Mouse (Mus musculus): ENCODE results near the gene Pclo. TPM values are rescaled to one million over a fixed set of nuclear protein-coding genes. Genes with fewer than 3 reads are reported as not detected.
"Not testable (repeated sequence)": the region's sequence is repeated elsewhere in the genome, so short reads cannot be mapped to it uniquely, and the experiment has no call there.

Pclo gene
- polyA plus RNA-seq (2012; rRNA removed), result 54.8 and 65.2 TPM in 2 replicates

- peak; percentile 93 to 95 for DNase-seq (ENCODE audit: extremely low spot score in 1 of 2, low spot score in 1 of 2)
Observed at GRCm38 (mm10) chr5:14514631-14515523, at the start of gene Pclo. Gene Pclo (plus strand): TSS chr5:14514918.

GRCm38 (mm10) chr5:14494431-14494830 lies 20.3 kb upstream of the Pclo start:
- not testable (repeated sequence) for DNase-seq (ENCODE audit: extremely low spot score in 1 of 2, low spot score in 1 of 2)

GRCm38 (mm10) chr5:14508522-14508921 lies 6.2 kb upstream of the Pclo start:
- peak; percentile 24 to 37 for DNase-seq (ENCODE audit: extremely low spot score in 1 of 2, low spot score in 1 of 2)

GRCm38 (mm10) chr5:14509621-14510020 lies 5.1 kb upstream of the Pclo start:
- DNase-seq (ENCODE audit: extremely low spot score in 1 of 2, low spot score in 1 of 2), result no peak

DNA sequence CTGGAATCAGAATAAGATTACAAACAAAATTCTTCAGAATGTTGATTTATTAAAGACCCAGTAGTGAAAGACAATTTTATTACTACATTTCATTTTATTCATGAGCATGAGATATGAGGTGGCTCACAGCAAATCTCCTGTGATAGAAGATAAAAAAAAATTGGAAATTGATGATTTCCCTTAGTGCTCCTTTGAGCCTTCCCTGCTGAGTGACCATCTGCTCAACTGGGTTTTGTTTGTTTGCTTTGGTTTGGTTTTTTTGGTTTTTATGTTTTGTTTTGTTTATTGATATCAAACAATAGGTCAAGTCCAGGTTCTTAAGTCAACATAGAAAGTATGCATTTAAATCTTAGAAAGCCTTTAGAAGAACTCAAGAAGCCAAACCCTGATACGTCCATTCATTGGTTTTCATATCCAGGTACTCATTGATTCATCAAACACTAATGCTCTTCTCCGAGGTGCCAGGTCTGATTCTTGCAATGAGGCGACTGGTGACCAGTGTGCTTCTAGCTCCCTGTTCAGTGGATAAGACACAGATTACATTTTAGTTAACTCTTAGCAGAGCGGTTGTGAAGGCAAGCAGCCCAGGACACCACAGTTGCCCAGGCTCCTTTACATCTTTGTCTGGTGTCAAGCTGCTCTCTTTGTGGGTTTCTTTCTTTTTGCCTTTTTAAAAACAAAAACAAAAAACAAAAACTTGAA lies 3.6 kb downstream of the Pclo start:
- DNase-seq (ENCODE audit: extremely low spot score in 1 of 2, low spot score in 1 of 2), result no peak

- DNase-seq (ENCODE audit: extremely low spot score in 1 of 2, low spot score in 1 of 2), result no peak
Observed at GRCm38 (mm10) chr5:14522006-14522405, 7.3 kb downstream of the Pclo start.

GRCm38 (mm10) chr5:14526038-14526437 lies 11.3 kb downstream of the Pclo start:
- DNase-seq (ENCODE audit: extremely low spot score in 1 of 2, low spot score in 1 of 2), result no peak

DNA sequence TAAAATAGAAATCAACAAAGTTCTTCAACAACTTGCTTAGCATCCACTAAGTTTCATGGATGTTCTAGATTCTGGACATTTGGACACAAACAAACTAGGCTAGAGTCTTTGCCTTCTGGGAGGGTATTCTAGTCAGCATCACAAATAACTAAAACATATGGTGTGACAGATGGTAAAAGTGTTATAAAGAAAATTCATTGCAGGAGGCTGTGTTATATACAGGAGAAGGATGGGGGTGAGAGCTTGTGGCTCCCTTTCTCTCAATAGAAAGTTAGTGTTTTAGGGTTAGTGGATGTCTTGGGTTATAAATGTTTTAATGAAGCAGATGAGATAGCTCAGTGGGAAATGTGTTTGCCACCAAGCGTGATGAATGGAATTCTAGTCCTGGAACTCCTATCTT lies 13.1 kb downstream of the Pclo start:
- DNase-seq (ENCODE audit: extremely low spot score in 1 of 2, low spot score in 1 of 2), result peak in 1 of 2 experiments; percentile 60

DNA sequence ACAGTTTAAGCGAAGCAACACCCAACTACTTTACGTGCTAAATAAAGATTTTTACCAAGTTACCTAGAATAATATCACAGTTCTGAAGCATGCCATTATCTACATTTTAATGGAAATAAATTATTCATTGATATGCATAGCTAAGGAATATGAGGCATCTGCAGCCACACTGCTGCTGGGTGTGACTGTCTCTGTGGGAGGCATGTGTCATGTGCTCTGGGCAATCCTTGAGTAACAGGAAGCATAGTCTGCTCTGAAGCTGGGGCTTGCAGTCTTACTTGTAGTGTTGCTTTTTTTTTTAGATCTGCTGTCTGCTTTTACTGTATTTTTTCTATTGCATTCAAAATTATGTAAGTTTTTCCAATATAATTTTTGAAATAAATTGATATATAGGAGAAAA lies 17.2 kb downstream of the Pclo start:
- peak in 1 of 2 experiments; percentile 38 for DNase-seq (ENCODE audit: extremely low spot score in 1 of 2, low spot score in 1 of 2)

DNA sequence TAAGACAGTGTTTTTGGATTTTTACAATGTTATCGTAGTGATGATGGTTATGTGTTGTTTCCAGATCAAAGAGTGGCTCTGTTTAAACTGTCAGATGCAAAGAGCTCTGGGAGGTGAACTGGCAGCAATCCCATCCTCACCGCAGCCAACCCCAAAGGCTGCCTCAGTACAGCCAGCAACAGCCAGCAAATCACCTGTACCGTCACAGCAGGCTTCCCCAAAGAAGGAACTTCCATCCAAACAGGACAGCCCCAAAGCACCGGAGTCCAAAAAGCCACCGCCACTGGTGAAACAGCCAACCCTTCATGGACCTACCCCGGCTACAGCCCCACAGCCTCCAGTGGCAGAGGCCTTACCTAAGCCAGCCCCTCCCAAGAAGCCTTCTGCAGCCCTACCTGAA lies 24.6 kb downstream of the Pclo start:
- DNase-seq (ENCODE audit: extremely low spot score in 1 of 2, low spot score in 1 of 2), result no peak

DNA sequence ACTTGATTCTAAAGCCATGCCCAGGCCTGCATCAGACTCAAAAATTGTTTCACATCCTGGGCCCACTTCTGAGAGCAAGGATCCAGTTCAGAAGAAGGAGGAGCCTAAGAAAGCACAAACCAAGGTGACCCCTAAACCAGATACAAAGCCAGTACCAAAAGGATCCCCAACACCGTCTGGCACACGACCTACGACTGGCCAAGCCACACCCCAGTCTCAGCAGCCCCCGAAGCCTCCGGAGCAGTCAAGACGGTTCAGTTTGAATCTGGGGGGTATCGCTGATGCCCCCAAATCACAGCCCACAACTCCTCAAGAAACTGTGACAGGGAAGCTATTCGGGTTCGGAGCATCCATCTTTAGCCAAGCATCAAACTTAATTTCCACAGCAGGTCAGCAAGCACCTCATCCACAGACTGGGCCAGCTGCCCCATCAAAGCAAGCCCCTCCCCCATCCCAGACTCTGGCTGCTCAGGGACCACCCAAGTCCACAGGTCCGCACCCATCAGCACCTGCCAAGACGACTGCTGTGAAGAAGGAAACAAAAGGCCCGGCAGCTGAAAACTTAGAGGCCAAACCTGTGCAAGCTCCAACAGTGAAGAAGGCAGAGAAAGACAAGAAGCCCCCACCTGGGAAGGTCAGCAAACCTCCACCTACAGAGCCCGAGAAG lies 25.4 kb downstream of the Pclo start:
- no peak for DNase-seq (ENCODE audit: extremely low spot score in 1 of 2, low spot score in 1 of 2)

DNA sequence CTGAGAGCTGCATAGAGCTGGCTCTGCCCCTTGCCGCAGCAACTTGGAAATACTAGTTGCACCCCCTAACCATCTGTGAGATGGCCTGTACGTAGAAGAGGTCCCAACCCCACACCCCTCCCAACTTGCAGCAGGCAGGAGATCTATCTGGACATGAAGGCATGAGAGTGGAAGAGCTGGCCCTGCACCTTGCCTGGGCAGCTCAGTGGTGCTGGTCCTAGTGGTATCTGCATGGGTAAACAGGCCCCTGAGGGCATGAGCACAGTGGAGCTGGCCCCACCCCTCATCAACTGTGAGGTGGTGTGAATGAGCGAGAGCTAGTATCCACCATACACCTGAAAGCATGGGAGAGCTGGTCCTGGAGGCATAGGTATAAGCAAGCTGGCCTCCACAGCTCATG lies 60.9 kb downstream of the Pclo start:
- no peak for DNase-seq (ENCODE audit: extremely low spot score in 1 of 2, low spot score in 1 of 2)

DNA sequence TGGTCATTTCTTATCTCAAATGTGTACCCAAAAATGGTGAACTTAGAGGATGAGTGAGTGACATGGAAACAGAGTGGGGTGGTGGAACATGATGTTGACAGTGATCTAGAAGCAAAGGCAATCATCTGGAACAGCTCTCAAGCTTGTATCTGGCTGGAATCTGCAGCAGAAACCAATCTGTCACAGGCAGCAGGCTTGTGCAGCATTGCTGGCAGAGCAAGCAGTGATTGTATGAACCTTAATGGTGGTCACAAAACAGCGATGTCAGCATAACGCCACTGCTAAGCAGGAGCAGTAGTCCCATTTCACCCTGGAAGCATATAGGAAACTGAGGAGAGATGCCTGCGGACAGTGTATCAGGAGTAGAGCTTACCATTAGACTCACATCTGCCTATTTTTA lies 76.8 kb downstream of the Pclo start:
- DNase-seq (ENCODE audit: extremely low spot score in 1 of 2, low spot score in 1 of 2), result peak in 1 of 2 experiments; percentile 8

DNA sequence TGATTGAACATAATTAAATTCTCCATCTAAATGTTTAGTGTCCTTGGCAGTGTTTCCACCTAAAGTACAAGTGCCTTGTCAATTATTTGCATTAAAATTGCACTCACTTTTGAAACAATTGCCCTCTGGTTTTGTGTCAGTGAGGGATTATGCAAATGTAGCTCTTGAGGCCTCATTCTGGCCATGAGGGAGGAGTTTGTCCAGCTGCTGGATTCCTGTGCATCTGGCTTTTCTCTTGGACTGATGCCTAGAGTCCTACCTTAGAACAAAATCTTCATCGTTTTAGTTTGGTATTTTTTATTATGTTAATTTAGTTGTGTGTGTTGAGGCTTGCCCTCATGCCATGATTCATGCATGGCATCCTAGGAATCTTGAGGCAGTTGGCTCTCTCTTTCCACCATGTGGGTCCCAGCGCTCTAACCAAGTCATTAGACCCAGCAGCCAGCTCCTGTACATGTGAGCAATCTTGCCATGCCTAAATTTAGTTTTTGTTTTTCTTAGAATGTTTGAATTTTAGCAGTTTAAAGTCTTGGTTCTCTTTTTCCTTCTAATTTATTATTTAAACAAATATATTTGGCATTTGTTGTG lies 80.8 kb downstream of the Pclo start:
- no peak for DNase-seq (ENCODE audit: extremely low spot score in 1 of 2, low spot score in 1 of 2)

GRCm38 (mm10) chr5:14608318-14608717 lies 93.6 kb downstream of the Pclo start:
- DNase-seq (ENCODE audit: extremely low spot score in 1 of 2, low spot score in 1 of 2), result no peak

DNA sequence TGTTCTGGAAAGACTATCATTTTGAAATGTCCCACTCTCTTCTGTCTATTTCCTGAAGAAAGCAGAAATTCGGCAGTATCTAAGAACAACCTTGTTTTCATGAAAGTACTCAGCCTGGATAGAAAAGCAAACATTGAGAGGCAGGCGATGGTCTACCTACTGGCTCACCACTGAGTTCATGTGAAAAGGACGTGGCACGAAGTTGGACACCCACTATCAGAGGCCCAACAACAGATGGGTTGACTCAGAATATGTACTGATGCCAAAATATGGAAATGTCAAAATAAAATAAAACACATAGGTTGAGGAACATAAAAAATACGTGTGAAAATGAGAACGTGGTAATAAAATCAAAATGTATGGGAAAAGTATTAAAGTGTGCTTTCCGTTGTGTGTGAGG lies 106.4 kb downstream of the Pclo start:
- DNase-seq (ENCODE audit: extremely low spot score in 1 of 2, low spot score in 1 of 2), result peak; percentile 22 to 61

DNA sequence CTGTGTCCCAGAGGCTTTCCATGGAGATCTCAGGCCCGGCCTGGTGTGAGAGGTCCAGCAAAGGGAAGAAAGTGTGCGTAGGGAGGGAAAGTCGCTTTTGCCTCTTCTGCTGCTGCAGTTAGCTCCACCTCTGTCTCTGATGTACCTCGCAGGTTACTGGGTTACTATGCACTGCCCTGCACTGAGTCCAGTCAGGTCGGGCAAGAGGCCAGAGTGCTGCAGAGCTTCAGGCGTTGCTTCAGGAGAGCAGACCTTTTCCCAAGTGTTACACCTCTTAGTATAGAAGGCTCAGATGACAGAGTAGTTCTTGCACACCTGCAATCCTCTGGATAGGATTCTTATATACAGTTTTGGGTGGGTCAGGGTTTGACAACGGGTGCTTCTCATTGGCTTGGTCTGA lies 108.6 kb downstream of the Pclo start:
- no peak for DNase-seq (ENCODE audit: extremely low spot score in 1 of 2, low spot score in 1 of 2)

- no peak for DNase-seq (ENCODE audit: extremely low spot score in 1 of 2, low spot score in 1 of 2)
Observed at GRCm38 (mm10) chr5:14641260-14641659, 126.5 kb downstream of the Pclo start.

DNA sequence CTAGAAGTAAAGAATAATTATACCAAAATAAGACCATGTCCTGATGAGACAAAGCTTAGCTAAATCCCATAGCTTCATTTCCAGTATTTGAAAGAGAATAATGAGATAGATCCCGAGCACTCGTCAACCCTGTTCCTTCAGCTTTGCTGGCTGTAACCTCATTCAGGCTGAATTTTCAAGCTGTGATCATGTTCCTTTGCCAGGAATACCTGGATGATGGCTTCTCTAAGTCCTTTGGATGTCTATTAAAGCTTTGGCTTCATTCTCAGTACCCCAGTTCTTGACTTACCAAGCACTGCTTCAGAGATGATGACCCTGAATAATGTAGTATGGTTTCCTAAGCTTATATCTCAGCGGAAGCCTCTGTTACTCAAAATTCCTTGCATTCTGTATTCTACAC lies 131.1 kb downstream of the Pclo start:
- no peak for DNase-seq (ENCODE audit: extremely low spot score in 1 of 2, low spot score in 1 of 2)

DNA sequence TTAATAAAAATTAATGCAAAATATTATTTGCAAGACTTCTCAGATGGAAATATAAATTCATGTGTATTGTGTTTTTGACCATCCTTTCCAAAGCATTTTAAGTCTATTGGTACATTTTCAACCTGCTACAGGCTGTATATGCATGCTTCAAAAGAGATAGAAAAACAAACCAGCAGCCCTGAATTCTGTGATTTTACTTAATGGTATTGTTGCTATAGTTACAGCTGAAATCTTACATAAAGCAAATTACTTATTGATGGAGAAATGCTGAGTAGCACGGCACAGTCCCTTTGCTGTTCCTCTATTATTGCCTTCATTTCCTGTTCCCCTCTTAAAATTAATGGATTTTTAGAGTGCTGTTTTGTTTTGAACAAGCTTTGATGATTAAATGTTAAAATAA lies 145.9 kb downstream of the Pclo start:
- DNase-seq (ENCODE audit: extremely low spot score in 1 of 2, low spot score in 1 of 2), result no peak

DNA sequence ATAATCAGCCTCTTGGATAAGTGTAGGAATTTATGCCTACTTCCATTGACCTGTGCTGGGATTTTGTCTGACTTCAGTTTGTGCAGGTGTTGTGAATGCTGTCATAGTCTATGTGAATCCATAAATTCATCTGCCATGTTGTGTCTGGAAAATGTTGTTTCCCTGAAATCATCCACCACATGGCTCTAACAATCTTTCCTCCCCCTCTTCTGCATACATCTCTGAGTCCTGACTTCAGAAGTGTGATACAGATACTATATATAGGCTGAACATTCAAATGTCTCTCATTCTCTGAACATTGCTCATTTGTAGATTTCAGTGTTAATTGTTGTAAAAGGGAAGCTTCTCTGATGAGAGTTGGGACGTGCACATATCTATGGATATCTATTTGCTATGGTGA lies 147.5 kb downstream of the Pclo start:
- peak in 1 of 2 experiments; percentile 29 for DNase-seq (ENCODE audit: extremely low spot score in 1 of 2, low spot score in 1 of 2)

Data from frontal cortex, adult 2 months (tissue).